Comparison of ENCODE assay signal across 21 mouse cellular contexts in genomic region chr17:79653171-79653570, GRCm38 (mm10).
"Had no signal": no experiment of that assay in that cellular context is flagged by ENCODE, and none has a peak within 500 bp of the region (broad histone marks: within the 10 kb centered on the region; RNA-seq: fewer than 3 reads in every experiment).

No protein-coding gene starts in this region.

- H3K4me3 ChIP-seq: liver, embryonic 15.5 days; lung, embryonic 15.5 days; midbrain, embryonic 10.5 days; midbrain, embryonic 13.5 days; myocyte; neural tube, embryonic 13.5 days; neural tube, embryonic 15.5 days had no signal

- H3K36me3 ChIP-seq: liver, embryonic 15.5 days; lung, embryonic 15.5 days; midbrain, embryonic 10.5 days; midbrain, embryonic 13.5 days; neural tube, embryonic 13.5 days; neural tube, embryonic 15.5 days had no signal

- H3K4me2 ChIP-seq: liver, embryonic 15.5 days; lung, embryonic 15.5 days; midbrain, embryonic 13.5 days; neural tube, embryonic 13.5 days; neural tube, embryonic 15.5 days had no signal

- H3K9ac ChIP-seq: liver, embryonic 15.5 days; liver, postnatal 0 days; lung, embryonic 15.5 days; midbrain, embryonic 13.5 days; neural tube, embryonic 13.5 days; neural tube, embryonic 15.5 days had no signal

- H3K9me3 ChIP-seq: liver, embryonic 15.5 days; lung, embryonic 15.5 days; midbrain, embryonic 10.5 days; midbrain, embryonic 13.5 days; neural tube, embryonic 13.5 days; neural tube, embryonic 15.5 days had no signal

- H3K27ac ChIP-seq: liver, embryonic 15.5 days; lung, embryonic 15.5 days; midbrain, embryonic 10.5 days; midbrain, embryonic 13.5 days; neural tube, embryonic 13.5 days; neural tube, embryonic 15.5 days had no signal

- H3K4me1 ChIP-seq: liver, embryonic 15.5 days; midbrain, embryonic 10.5 days; midbrain, embryonic 13.5 days; neural tube, embryonic 13.5 days; neural tube, embryonic 15.5 days had no signal

- DNase-seq: liver, postnatal 0 days; lung, adult 2 months; lung, postnatal 14 days; lung, postnatal 4 days; retina, postnatal 1 day; right cerebral cortex, adult 18-20 months; right cerebral cortex, postnatal 25 days; right cerebral cortex, postnatal 4 days; spleen, adult 18-20 months; thymus, adult 18-20 months; thymus, postnatal 14 days; thymus, postnatal 4 days had no signal

- ATAC-seq: liver, postnatal 0 days; lung, postnatal 0 days; midbrain, embryonic 13.5 days; midbrain, embryonic 16.5 days had no signal

- H3K27me3 ChIP-seq: liver, embryonic 15.5 days; lung, embryonic 15.5 days; midbrain, embryonic 13.5 days; neural tube, embryonic 13.5 days; neural tube, embryonic 15.5 days had no signal
